Mouse (Mus musculus): ENCODE results near the gene Polr2e. TPM values are rescaled to one million over a fixed set of nuclear protein-coding genes. Genes with fewer than 3 reads are reported as not detected.

The Polr2e gene
- total RNA-seq, 2 experiments from 2014 or later = 86.6 to 91.0 TPM

DNA sequence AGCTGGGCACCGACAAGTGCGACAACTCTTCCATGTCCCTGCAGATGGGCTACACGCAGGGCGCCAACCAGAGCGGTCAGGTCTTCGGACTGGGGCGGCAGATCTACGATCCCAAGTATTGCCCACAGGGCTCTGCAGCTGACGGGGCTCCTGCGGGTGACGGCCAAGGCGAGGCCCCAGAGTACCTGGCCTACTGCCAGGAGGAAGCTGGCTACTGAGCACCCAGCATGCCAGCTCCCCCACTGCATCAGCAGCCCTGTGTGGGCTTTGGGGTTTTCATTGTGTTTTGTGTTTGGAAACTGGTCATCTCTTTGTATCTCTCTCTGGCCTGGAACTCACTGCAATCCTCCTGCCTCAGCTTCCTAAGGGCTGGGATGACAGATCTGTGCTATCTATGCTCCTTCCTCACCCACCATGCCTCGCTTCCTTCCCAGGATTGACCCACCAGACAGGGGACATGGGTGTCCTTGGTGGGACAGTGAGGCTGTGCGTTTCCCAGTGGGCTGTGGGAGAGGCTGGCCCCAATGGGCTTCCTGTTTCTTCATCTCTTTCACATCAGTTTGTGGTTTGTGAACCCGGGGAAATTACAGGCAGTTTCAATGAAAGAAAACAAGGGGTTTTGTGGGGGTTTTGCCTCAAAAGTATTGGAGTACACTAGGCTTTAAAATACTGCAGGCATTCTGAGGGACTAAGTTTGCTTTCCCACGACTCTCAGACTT is 45.0 kb downstream of the Polr2e start:
- DNase-seq (ENCODE audit: extremely low spot score in 1 of 2, low spot score in 1 of 2) = no peak

DNA sequence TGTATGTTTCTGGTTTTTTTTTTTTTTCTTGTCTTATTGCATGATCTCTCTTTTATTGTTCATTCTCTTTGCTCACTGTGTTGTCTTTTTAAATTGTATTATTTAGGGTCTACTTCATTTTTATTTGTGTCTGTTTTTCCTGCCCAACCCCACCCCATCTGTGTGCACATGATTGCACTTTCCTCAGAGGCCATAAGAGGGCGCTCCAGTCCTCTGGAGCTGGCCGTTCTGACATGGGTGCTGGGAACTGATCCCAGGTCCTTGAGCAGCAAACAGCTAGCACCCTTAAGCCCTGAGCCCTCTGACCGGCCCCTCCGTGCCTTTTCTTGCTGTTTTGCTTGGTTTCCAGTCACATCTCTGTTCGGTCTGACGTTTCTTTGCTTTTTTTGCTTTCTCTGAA is 48.0 kb downstream of the Polr2e start:
- DNase-seq (ENCODE audit: extremely low spot score in 1 of 2, low spot score in 1 of 2) = no peak

DNA sequence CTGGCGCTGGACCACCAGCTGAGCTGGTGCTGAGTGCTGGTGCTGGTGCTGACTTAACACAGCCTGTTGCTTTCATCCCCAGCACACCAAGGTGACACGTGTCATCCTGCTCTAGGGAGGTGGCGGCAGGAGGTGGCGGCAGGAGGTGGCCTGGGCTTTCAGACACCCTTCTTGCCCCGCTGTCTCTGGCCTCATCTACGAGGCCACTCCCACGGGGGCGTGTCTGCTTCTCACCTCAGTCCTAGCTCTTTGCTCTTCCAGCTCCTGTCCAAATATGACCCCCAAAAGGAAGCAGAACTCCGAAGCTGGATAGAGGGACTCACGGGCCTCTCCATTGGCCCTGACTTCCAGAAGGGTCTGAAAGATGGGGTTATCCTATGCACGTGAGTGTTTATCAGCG is 48.5 kb downstream of the Polr2e start:
- no peak for DNase-seq (ENCODE audit: extremely low spot score in 1 of 2, low spot score in 1 of 2)

DNA sequence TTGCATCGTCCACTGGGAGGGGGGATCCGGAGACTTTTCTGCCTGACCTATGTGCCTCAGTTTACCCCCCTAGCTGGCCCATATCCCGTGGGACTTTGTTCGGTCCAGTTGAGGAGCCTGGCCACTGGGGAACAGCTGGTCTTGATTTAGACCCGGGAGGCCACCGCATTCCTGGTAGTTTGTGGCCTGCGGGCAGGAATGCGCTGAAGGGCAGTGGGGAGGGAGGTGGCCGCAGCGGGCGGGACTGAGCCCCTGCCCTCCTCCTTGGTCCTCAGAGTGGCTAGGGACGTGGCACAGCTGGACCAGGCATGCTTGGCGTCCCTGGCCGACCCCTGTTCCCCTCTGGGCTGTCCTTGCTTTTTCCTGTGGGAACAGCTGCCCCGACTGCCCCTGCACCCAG is 49.7 kb downstream of the Polr2e start:
- DNase-seq (ENCODE audit: extremely low spot score in 1 of 2, low spot score in 1 of 2) = no peak

DNA sequence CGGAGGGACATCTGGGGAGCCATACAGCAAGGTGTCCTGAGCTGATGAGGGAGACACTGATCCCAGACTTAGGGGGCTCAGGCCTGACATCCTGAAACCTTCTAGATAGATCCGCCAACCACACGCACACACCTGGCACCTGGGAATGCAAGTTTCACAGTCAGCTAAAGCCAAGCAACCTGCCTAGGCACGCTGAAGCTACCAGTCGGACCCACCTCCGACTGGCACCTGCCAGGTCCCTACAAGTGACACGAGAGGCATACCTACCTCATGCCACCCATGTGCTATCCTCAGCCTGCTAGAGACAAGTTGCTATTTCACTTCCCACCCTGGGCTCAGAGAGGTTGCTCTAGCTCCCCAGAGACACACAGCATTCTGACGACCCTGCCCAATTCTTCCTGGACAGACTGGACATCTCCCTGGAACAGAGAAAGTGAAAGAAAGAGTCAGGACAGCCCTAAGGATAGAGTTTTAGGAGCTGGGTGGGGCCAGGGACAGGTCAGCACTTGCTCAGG is 50.3 kb downstream of the Polr2e start:
- no peak for DNase-seq (ENCODE audit: extremely low spot score in 1 of 2, low spot score in 1 of 2)

DNA sequence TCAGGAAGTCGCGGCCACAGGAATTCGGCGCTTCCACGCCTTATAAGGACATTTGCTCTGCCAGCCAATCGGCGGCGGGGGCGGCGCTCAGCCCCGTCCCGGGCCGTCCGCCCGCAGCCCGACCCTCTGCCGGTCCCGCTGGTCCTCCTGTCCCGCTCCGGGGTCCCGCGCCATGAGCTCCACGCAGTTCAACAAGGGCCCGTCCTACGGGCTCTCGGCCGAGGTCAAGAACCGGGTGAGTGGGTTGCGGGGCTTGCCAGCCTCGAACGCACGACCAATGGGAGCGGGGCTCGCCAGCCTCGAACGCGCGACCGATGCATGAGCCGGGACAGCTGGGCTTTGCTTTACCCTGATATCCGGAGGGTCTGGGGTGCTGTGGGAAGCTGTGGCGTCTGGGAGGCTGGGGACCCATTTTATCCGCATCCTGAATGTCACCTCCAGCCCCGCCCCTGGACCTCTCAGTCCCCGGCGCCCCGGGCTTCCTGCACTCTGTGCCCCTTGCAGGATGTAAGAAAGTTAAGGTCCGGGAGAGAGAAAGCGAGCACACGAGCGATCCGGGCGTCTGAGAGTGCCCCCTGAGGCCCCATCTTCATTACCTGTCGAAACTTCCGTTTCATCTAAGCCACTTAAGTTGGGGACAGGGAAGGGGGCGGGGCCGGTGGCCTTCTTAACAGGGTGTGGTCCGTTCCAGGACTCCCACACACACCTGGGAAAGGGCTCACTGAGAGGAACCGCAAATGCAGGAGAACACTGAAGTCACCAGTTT is 50.9 kb downstream of the Polr2e start, which contains the start of gene Cnn2:
TSS of gene Cnn2 (plus strand) at position 79 of the 766 bp plus-strand sequence.
- no peak for DNase-seq (ENCODE audit: extremely low spot score in 1 of 2, low spot score in 1 of 2)

DNA sequence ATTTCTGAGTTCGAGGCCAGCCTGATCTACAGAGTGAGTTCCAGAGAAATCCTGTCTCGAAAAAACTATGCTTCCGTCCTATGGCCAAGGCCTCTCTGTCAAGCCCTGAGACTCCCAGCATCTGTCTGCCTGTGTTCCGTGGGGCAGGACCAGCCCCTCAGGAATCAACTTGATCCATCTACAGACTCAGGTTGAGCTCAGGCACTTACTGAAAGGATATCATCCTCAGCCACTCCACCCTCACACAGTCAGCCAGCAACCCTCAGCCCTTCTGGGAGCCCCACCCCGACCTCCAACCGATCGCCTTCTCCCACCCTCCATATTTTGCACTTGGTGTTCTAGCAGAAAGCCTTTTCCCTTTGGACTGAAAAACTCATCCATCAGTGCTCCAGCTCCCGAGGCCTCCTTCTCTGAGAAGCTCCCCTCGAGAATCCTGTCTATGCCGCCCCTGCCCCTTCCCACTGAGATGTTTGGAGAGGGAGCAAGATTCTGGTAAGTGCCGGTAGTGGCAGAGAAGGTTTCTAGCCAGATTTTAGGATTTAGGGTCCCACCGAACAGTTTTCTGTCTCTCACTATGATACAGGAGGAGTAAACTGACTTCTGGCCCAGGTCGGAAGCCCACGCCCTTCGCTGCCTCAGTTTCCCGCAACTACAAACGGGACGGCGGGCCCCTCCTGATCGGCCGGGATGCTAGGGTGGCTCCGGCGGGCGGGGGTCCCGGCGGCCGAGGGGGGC is 51.7 kb downstream of the Polr2e start:
- no peak for DNase-seq (ENCODE audit: extremely low spot score in 1 of 2, low spot score in 1 of 2)

DNA sequence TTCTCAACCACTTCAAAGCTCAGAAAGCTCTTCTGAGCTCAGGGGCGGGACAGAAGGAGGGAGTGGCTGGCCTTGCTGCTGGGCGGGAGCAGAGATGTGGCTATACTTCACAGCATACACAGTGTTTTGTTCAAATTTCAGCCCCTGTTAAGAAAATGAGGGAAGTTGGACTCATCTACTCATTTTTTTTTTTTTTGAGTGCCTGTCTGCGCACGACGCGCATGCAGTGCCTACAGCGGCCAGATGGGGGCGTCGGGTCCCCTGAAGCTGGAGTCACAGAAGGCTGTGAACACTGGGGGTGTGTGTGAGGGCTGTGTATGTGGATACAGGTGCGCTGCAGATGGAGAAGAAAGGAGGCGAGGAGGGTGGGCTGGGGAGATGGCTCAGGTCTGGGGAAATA is 52.6 kb downstream of the Polr2e start:
- peak; percentile 78 to 92 for DNase-seq (ENCODE audit: extremely low spot score in 1 of 2, low spot score in 1 of 2)

DNA sequence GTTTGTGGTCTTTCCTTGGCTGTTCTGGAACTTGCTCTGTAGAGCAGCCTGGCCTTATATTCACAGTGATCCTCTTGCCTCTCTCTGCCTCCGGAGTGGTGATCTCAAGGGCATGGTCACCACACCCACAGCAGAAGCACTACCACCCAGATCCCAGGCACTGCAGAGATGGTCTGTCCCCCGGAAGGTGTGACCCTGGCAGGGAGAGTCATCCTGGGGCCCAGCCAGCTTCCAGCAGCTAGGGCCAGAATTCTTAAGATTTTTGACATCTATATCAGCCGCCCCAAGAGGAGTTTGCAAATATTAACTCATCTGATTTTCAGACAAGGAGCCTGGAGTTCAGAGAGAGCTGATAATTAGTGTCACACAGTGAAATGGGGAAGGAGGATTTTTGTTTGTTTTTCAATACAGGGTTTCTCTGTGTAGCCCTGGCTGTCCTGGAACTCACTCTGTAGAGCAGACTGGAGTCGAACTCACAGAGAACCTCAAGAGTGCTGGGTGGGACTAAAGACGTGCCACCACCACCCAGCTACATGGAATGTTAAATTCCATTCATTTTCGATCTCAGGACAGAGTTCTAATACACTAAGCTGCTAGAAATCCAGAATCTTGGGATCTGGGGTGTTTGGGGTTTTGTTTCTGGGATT is 53.2 kb downstream of the Polr2e start:
- DNase-seq (ENCODE audit: extremely low spot score in 1 of 2, low spot score in 1 of 2) = no peak

Other genes with a start within 250 kb of the Polr2e start
- under 1 TPM; 0.30 to 0.33 TPM for gene Prss57, start 248.8 kb downstream of the Polr2e start, total RNA-seq (2021)
- 100 to 1,000 TPM; 307 to 325 TPM for gene Palm, start 246.2 kb downstream of the Polr2e start, total RNA-seq (2021)
- gene Misp, start 218.8 kb downstream of the Polr2e start, total RNA-seq (2021) = under 1 TPM; 0.66 to 0.89 TPM
- 10 to 100 TPM; 44.0 to 66.0 TPM for gene Ptbp1, start 185.4 kb downstream of the Polr2e start, total RNA-seq (2021)
- gene Prtn3, start 165.3 kb downstream of the Polr2e start, total RNA-seq (2021) = 1 to 10 TPM; 1.1 to 1.4 TPM
- gene Plppr3, start 165.2 kb downstream of the Polr2e start, total RNA-seq (2021) = 10 to 100 TPM; 32.4 to 34.4 TPM
- gene Elane, start 153.5 kb downstream of the Polr2e start, total RNA-seq (2021) = not detected
- not detected for gene Cfd, start 148.9 kb downstream of the Polr2e start, total RNA-seq (2021)
- 10 to 100 TPM; 55.5 to 56.2 TPM for gene Med16, start 130.9 kb downstream of the Polr2e start, total RNA-seq (2021)
- gene Gm26602, start 128.9 kb downstream of the Polr2e start, total RNA-seq (2021) = not detected
- 1 to 10 TPM; 6.6 to 6.7 TPM for gene Kiss1r, start 122.8 kb downstream of the Polr2e start, total RNA-seq (2021)
- 100 to 1,000 TPM; 428 to 450 TPM for gene R3hdm4, start 118.6 kb downstream of the Polr2e start, total RNA-seq (2021)
- 1 to 10 TPM; 4.6 to 6.9 TPM for gene Arid3a, start 112.8 kb downstream of the Polr2e start, total RNA-seq (2021)
- 10 to 100 TPM; 42.9 to 45.8 TPM for gene Wdr18, start 79.6 kb downstream of the Polr2e start, total RNA-seq (2021)
- under 1 TPM; 0.12 to 0.15 TPM for gene Grin3b, start 69.1 kb downstream of the Polr2e start, total RNA-seq (2021)
- gene Tmem259, start 55.5 kb downstream of the Polr2e start, total RNA-seq (2021) = 100 to 1,000 TPM; 125 to 131 TPM
- 1 to 10 TPM; 5.8 to 6.0 TPM for gene Cnn2, start 51.2 kb downstream of the Polr2e start, total RNA-seq (2021)
- 10 to 100 TPM in 1 of 2 experiments, 1 to 10 TPM in 1; 9.6 to 10.2 TPM for gene Abca7, start 43.3 kb downstream of the Polr2e start, total RNA-seq (2021)
- gene Arhgap45, start 23.1 kb downstream of the Polr2e start, total RNA-seq (2021) = 1 to 10 TPM; 3.3 to 4.3 TPM
- 100 to 1,000 TPM; 486 to 515 TPM for gene Gpx4, start 7.4 kb upstream of the Polr2e start, total RNA-seq (2021)
- gene Sbno2, start 65.8 kb upstream of the Polr2e start, total RNA-seq (2021) = 10 to 100 TPM; 14.5 to 22.0 TPM
- 10 to 100 TPM; 89.1 to 94.3 TPM for gene Stk11, start 76.0 kb upstream of the Polr2e start, total RNA-seq (2021)
- gene Atp5d, start 98.8 kb upstream of the Polr2e start, total RNA-seq (2021) = 100 to 1,000 TPM; 338 to 391 TPM
- 100 to 1,000 TPM; 399 to 401 TPM for gene Cbarp, start 101.0 kb upstream of the Polr2e start, total RNA-seq (2021)
- gene Midn, start 108.5 kb upstream of the Polr2e start, total RNA-seq (2021) = 10 to 100 TPM; 61.4 to 82.4 TPM
- 10 to 100 TPM; 69.5 to 97.5 TPM for gene Cirbp, start 126.2 kb upstream of the Polr2e start, total RNA-seq (2021)
- gene 1600002K03Rik, start 133.1 kb upstream of the Polr2e start, total RNA-seq (2021) = 1 to 10 TPM; 5.8 to 6.2 TPM
- gene Efna2, start 139.7 kb upstream of the Polr2e start, total RNA-seq (2021) = 10 to 100 TPM; 11.9 to 12.7 TPM
- 10 to 100 TPM; 39.5 to 48.9 TPM for gene Mum1, start 186.6 kb upstream of the Polr2e start, total RNA-seq (2021)
- 100 to 1,000 TPM; 196 to 223 TPM for gene Ndufs7, start 209.3 kb upstream of the Polr2e start, total RNA-seq (2021)
- 10 to 100 TPM; 43.1 to 54.7 TPM for gene Gamt, start 221.2 kb upstream of the Polr2e start, total RNA-seq (2021)
- gene Dazap1, start 221.7 kb upstream of the Polr2e start, total RNA-seq (2021) = 10 to 100 TPM; 76.8 to 91.2 TPM

All from layer of hippocampus, postnatal 25 days (tissue).